11 mouse cellular contexts compared by ENCODE assay signal in genomic region chr7:123907946-123908840, GRCm38 (mm10).
DNase-seq lines count a peak whose midpoint lies in the region; TF ChIP-seq lines count a peak whose summit lies in the region.
"Had no signal": no experiment of that assay in that cellular context is flagged by ENCODE, and none has a peak within 500 bp of the region (broad histone marks: within the 10 kb centered on the region; RNA-seq: fewer than 3 reads in every experiment).

No protein-coding gene starts in this region.

- peak; percentile 3 for DNase-seq in adrenal gland, postnatal 25 days
- DNase-seq in adrenal gland, postnatal 36 days = no peak
- peak; percentile 16 to 30 for DNase-seq in layer of hippocampus, postnatal 10 days (ENCODE audit: low spot score in 2 of 2)
- no peak for DNase-seq in layer of hippocampus, adult 2 months (ENCODE audit: low spot score in 2 of 2)
- DNase-seq in cerebellum, adult 11-12 months = peak; percentile 83
- peak; percentile 38 for DNase-seq in gastrocnemius, postnatal 14 days
- no peak for DNase-seq in natural killer cell, adult 2 months (ENCODE audit: low spot score in 2 of 2)
- DNase-seq in frontal cortex, postnatal 25 days (ENCODE audit: low spot score in 2 of 2) = no peak
- DNase-seq: kidney, postnatal 36 days had no signal

- H3K4me3 ChIP-seq in layer of hippocampus, adult 2 months = no peak overlapping the region

- intact Hi-C loops in gastrocnemius, postnatal 14 days (cut with DNase I; ENCODE audit: low total_unique reads) = no loop called here

- TF ChIP-seq CTCF in layer of hippocampus, adult 2 months (conservative IDR thresholded peaks at IDR 0.05) = no peak

- no peak overlapping the region for H3K27ac ChIP-seq in layer of hippocampus, adult 2 months
- H3K27ac ChIP-seq: liver, embryonic 14.5 days; macrophage had no signal

Comparison
In these comparisons a context has a peak if more than half of its experiments do, and no peak if none do; other contexts are left out.
1. DNase-seq: peak in adrenal gland, postnatal 25 days (single experiment), layer of hippocampus, postnatal 10 days (2 of 2), cerebellum, adult 11-12 months (single experiment) and gastrocnemius, postnatal 14 days (single experiment); none in adrenal gland, postnatal 36 days (0 of 2), layer of hippocampus, adult 2 months (0 of 2), natural killer cell, adult 2 months (0 of 2) and frontal cortex, postnatal 25 days (0 of 2).